Mouse (Mus musculus) hindbrain, postnatal 0 days (tissue): ENCODE data around the gene Aip. TPM values are rescaled to one million over a fixed set of nuclear protein-coding genes. Genes with fewer than 3 reads are reported as not detected.
"Not testable (repeated sequence)": the region's sequence is repeated elsewhere in the genome, so short reads cannot be mapped to it uniquely, and the experiment has no call there.

Source experiments
- ATAC-seq: fragments of 200-750 bp; cut with Nextera tagmentation; 2 replicates; pipeline ENCODE4 v1.8.0; 2017; ENCODE audit warnings: mild to moderate bottlenecking, moderate TSS enrichment, moderate library complexity
- DNase-seq: peaks from one replicate; pipeline ENCODE4 v3.0.0-alpha.2; 2015; ENCODE audit warnings: low spot score
- H3K27ac ChIP-seq: fragments of 300-500 bp; sonication (generic); 2 replicates; pipeline ENCODE4 v1.5.1; 2014; ENCODE audit warnings: mild to moderate bottlenecking
- H3K27me3 ChIP-seq: fragments of 300-500 bp; sonication (generic); 2 replicates; pipeline ENCODE4 v1.6.1; 2014; ENCODE audit warnings: low read length, mixed read lengths; ENCODE audit not compliant: insufficient read depth
- H3K36me3 ChIP-seq: fragments of 300-500 bp; sonication (generic); 2 replicates; pipeline ENCODE4 v1.6.1; 2014; ENCODE audit warnings: low read length, mixed read lengths; ENCODE audit not compliant: insufficient read depth
- H3K4me1 ChIP-seq: fragments of 300-500 bp; sonication (generic); 2 replicates; pipeline ENCODE4 v1.6.1; 2014; ENCODE audit warnings: antibody characterized with exemption, low read length, mixed read lengths; ENCODE audit not compliant: insufficient read depth
- H3K4me2 ChIP-seq: fragments of 300-500 bp; sonication (generic); 2 replicates; pipeline ENCODE4 v1.6.1; 2014; ENCODE audit warnings: low read depth, mild to moderate bottlenecking, low read length, moderate library complexity, mixed read lengths
- H3K4me3 ChIP-seq: fragments of 300-500 bp; sonication (generic); 2 replicates; pipeline ENCODE4 v1.5.1; 2014; ENCODE audit warnings: low read length
- H3K9ac ChIP-seq: fragments of 300-500 bp; sonication (generic); replicated peaks from 2 replicates; pipeline ENCODE4 v1.6.1; 2014; ENCODE audit warnings: mild to moderate bottlenecking, low read length, moderate library complexity, mixed read lengths
- H3K9me3 ChIP-seq: fragments of 300-500 bp; sonication (generic); 2 replicates; pipeline ENCODE4 v1.6.1; 2016; ENCODE audit warnings: low read length, mixed read lengths
- CTCF ChIP-seq: IDR thresholded peaks from 2 replicates; pipeline ENCODE4 v1.5.1; 2016; ENCODE audit warnings: antibody characterized with exemption, control low read depth, low read depth
- WGBS: fragments of 180-500 bp; shearing (Covaris S2); extraction: QIAGEN DNeasy Blood & Tissue Kit; methylation state at CpG from one replicate; pipeline ENCODE4 v1.1.7; 2014; 5-methylcytosine and 5-hydroxymethylcytosine counted together
- polyA plus RNA-seq: library from polyadenylated mRNA; unstranded; fragments of >200 nt; fragmentation: Nextera tagmentation; extraction: Ambion mirVana; gene quantifications from 2 replicates; pipeline ENCODE4 v1.2.1, GENCODE M21; 2015
- total RNA-seq: library from RNA; depleted of rRNA; stranded (reverse); fragments of >200 nt; gene quantifications from 2 replicates; pipeline ENCODE4 v1.2.3, GENCODE M21; 2014

Aip gene
- total and polyA plus RNA-seq, 2 experiments from 2014 or later, result 33.4 to 94.3 TPM

- H3K4me3 ChIP-seq, result no peak overlapping the region
- TF ChIP-seq CTCF, result no peak
- no peak overlapping the region for H3K4me2 ChIP-seq
- H3K27me3 ChIP-seq, result no peaks in the 10 kb centered on the region
- 82% methylated on average over 4 of the region's 4 CpGs for WGBS
- H3K36me3 ChIP-seq, result peaks cover 8% of the 10 kb centered on the region; the same call in 1 of the 2 replicates
- ATAC-seq (no peak), DNase-seq (no peak)
- no peaks in the 10 kb centered on the region for H3K9me3 ChIP-seq
- peaks cover 15% of the 10 kb centered on the region for H3K4me1 ChIP-seq
- H3K9ac ChIP-seq, result no peak overlapping the region
- H3K27ac ChIP-seq, result no peak overlapping the region
Measured at GRCm38 (mm10) chr19:4124432-4124831, 1.2 kb downstream of the Aip start.

GRCm38 (mm10) chr19:4122411-4123370 lies 3.0 kb downstream of the Aip start:
- Histone ChIP-seq H3K27ac (no peak overlapping the region), H3K4me2 (no peak overlapping the region), H3K9ac (no peak overlapping the region), H3K27me3 (no peaks in the 10 kb centered on the region), H3K4me3 (no peak overlapping the region), H3K9me3 (no peaks in the 10 kb centered on the region), H3K4me1 (peaks cover 15% of the 10 kb centered on the region), H3K36me3 (peaks cover 1% of the 10 kb centered on the region; the same call in 1 of the 2 replicates)
- no peak for DNase-seq
- ATAC-seq, result no peak
- TF ChIP-seq CTCF, result no peak
- 86% methylated on average over 7 of the region's 7 CpGs for WGBS

- 58% methylated on average over 6 of the region's 6 CpGs for WGBS
- H3K4me2 ChIP-seq, result peak overlapping the region; percentile 27; the same call in 1 of the 2 replicates
Measured at GRCm38 (mm10) chr19:4121896-4122295, 3.8 kb downstream of the Aip start.

GRCm38 (mm10) chr19:4121097-4121805 lies 4.4 kb downstream of the Aip start:
- peak overlapping the region; percentile 41 for H3K4me3 ChIP-seq
- H3K4me2 ChIP-seq, result peak overlapping the region; percentile 50
- no peak for TF ChIP-seq CTCF
- no peaks in the 10 kb centered on the region; the same call in 1 of the 2 replicates for H3K36me3 ChIP-seq
- H3K27ac ChIP-seq, result peak overlapping the region; percentile 87
- ATAC-seq, result peak; percentile 83
- 2% methylated on average over 38 of the region's 38 CpGs for WGBS
- no peaks in the 10 kb centered on the region for H3K9me3 ChIP-seq
- no peaks in the 10 kb centered on the region for H3K27me3 ChIP-seq
- peaks cover 8% of the 10 kb centered on the region for H3K4me1 ChIP-seq
- DNase-seq, result peak; percentile 99
- H3K9ac ChIP-seq, result peak overlapping the region; percentile 50

More at GRCm38 (mm10) chr19:4121896-4122295, 3.8 kb downstream of the Aip start:
- peaks cover 12% of the 10 kb centered on the region for H3K4me1 ChIP-seq
- H3K27me3 ChIP-seq, H3K36me3 ChIP-seq, H3K9ac ChIP-seq, H3K9me3 ChIP-seq, ATAC-seq, DNase-seq, H3K4me3 ChIP-seq: not testable (repeated sequence)
- 0 out of 2 replicates have a peak overlapping the region, but pooled peaks have one; percentile 87 for H3K27ac ChIP-seq

GRCm38 (mm10) chr19:4120496-4120895 lies 5.2 kb downstream of the Aip start:
- H3K4me3 ChIP-seq, result peak overlapping the region; percentile 41; the same call in 1 of the 2 replicates
- peak overlapping the region; percentile 50 for H3K4me2 ChIP-seq
- peak overlapping the region; percentile 87; the same call in 1 of the 2 replicates for H3K27ac ChIP-seq
- H3K9me3 ChIP-seq, result no peaks in the 10 kb centered on the region
- DNase-seq (no peak), ATAC-seq (no peak)
- TF ChIP-seq CTCF, result no peak
- peaks cover 8% of the 10 kb centered on the region for H3K4me1 ChIP-seq
- peaks cover 6% of the 10 kb centered on the region; the same call in 1 of the 2 replicates for H3K36me3 ChIP-seq
- WGBS, result 96% methylated on average over 2 of the region's 2 CpGs
- no peaks in the 10 kb centered on the region for H3K27me3 ChIP-seq
- no peak overlapping the region for H3K9ac ChIP-seq

GRCm38 (mm10) chr19:4119716-4120487 lies 5.8 kb downstream of the Aip start:
- Histone ChIP-seq H3K4me3 (no peak overlapping the region), H3K4me2 (peak overlapping the region; percentile 50; the same call in 1 of the 2 replicates), H3K27ac (no peak overlapping the region), H3K4me1 (peaks cover 8% of the 10 kb centered on the region), H3K9ac (no peak overlapping the region), H3K9me3 (no peaks in the 10 kb centered on the region), H3K36me3 (peaks cover 10% of the 10 kb centered on the region; the same call in 1 of the 2 replicates), H3K27me3 (no peaks in the 10 kb centered on the region)
- TF ChIP-seq CTCF, result no peak
- ATAC-seq, result no peak
- WGBS, result 92% methylated on average over 6 of the region's 6 CpGs
- DNase-seq, result no peak
